Mouse (Mus musculus) cerebellum, postnatal 14 days (tissue): ENCODE measurements around the gene Dmrta2.

Experiments
- DNase-seq, 2 experiments: peaks; one replicate each; pipeline ENCODE4 v3.0.0; 2021; ENCODE audit warnings: mixed read lengths in 2 of 2

Gene Dmrta2

GRCm38 (mm10) chr4:109979461-109980320, 1.8 kb downstream of the Dmrta2 start:
- DNase-seq = peak in 1 of 2 experiments; percentile 30

DNA sequence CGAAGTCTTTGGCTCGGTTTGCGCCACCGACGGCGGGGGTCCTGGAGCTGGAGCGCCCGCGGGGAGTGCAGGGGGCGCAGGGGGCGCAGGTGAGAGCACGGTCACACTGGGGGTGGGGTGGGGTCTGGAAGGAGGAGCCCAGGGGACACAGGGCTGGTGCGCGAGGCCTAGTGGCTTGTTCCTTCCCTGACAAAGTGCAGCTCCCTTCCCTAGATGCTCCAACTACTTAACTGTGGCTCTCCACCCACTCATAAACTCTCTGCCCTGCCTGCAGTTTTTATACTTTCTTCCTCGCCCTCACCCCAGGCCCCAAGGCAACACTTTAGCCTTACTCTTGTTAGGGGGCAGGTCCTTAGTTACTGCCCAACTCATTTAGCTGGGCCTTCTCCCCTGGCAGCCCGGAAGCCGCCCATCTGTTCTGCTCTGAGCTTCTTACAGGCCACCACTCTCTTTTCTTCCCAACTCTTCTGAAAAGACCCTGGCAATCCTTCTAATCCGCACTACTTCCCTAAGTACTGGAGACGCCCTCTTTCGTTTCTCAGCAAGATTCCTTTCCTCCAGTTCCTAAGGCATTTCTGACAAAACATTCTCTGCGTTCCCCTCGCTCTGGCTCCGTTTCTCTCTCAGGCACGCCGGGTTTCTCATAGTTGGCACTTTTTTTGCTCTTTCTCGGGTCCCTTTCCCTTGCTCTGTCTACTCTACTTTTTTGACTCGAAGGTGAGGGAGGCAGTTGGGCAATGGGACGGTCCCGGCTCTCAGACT, 2.6 kb downstream of the Dmrta2 start:
- no peak for DNase-seq

DNA sequence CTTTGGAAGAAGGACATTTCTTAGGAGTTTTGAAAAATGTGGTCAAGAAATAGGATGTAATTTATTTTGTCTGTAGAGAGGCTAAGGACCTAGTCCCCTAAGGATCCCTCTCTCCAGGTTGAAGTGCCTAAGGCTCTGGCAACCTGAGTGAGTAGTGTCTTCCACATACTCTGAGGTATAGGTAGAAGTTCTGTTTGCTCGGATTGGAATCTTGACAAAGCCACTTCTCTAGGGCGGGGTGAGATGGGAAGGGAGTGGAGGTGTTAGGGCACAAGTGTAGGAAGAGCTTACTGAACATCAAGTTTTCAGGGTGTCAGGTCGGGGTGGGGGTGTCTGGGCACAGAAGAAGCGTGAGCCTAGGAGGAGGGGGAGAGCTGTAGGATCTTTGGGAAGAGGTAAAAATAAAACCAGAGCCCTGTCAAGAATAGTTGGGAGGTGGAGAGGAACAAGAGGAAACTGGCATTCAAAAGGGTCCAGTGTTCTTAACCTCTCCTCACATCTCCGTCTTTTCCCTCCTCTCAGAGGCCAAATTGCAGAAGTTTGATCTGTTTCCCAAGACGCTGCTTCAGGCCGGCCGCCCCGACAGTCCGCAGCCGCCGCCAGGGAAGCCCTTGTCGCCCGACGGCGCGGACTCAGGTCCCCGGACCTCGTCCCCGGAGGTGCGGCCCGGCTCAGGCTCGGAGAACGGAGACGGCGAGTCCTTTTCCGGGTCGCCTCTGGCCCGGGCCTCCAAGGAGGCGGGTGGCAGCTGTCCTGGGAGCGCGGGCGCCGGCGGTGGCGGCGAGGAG, 3.4 kb downstream of the Dmrta2 start:
- DNase-seq = no peak

DNA sequence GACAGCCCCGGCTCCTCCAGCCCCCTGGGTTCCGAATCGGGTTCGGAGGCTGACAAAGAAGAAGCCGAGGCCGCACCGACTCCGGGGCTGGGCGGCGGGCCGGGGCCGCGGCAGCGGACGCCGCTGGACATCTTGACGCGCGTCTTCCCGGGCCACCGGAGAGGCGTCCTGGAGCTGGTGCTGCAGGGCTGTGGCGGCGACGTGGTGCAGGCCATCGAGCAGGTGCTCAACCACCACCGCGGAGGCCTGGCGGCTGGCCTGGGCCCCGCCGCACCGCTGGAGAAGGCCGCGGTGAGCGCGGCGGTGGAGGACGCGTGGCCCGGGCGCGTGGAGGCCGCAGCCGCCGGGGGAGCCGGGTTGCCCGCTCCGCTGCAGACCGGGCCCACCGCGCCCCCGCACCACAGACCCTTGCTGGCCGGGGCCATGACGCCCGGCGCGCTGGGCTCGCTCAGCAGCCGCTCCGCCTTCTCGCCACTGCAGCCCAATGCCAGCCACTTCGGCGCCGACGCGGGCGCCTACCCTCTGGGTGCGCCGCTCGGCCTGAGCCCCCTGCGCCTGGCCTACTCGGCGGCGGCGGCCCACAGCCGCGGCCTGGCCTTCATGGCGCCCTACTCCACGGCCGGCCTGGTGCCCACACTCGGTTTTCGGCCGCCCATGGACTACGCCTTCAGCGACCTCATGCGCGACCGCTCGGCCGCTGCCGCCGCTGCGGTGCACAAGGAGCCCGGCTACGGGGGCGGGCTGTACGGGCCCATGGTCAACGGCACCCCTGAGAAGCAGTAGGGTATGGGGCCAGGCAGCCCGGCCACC, 4.2 kb downstream of the Dmrta2 start:
- peak in 1 of 2 experiments; percentile 31 for DNase-seq

GRCm38 (mm10) chr4:109982681-109983265, 4.9 kb downstream of the Dmrta2 start:
- no peak for DNase-seq

DNA sequence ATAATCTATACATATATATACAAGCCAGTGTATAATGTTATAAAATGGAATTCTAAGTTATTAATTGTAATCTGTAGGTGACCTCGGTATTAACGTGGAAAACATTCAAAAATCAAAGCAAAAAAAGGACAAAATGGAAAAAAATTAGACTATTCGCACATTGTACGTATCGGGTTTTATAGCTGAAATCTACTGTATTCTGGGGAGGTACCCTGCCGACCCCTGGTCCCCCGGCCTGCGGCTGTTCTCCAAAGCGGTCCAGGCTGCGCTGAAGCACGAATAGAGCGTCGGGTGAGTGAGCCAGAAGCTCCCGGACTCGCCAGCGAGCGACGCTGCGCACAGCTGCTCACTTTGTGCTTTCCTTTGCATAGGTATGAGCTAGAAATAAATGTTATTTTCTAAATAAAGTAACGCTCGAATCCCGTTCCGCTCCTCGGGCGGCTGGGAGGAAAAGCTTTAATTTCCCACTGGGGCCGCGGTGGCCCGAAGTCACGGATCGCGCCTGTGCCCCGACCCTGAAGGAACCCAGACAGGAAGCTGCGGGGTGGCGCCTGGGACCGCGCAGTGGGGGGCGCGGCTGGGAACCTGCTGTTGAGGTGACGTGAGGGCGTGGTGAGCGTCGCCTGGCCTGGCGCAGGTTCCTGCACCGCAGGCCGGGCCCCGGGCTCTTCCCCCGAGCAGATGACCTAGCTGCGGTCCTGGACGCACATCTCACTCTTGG, 5.6 kb downstream of the Dmrta2 start:
- peak in 1 of 2 experiments; percentile 33 for DNase-seq

- DNase-seq = no peak
Observed at GRCm38 (mm10) chr4:109984011-109984411, 6.2 kb downstream of the Dmrta2 start.

DNA sequence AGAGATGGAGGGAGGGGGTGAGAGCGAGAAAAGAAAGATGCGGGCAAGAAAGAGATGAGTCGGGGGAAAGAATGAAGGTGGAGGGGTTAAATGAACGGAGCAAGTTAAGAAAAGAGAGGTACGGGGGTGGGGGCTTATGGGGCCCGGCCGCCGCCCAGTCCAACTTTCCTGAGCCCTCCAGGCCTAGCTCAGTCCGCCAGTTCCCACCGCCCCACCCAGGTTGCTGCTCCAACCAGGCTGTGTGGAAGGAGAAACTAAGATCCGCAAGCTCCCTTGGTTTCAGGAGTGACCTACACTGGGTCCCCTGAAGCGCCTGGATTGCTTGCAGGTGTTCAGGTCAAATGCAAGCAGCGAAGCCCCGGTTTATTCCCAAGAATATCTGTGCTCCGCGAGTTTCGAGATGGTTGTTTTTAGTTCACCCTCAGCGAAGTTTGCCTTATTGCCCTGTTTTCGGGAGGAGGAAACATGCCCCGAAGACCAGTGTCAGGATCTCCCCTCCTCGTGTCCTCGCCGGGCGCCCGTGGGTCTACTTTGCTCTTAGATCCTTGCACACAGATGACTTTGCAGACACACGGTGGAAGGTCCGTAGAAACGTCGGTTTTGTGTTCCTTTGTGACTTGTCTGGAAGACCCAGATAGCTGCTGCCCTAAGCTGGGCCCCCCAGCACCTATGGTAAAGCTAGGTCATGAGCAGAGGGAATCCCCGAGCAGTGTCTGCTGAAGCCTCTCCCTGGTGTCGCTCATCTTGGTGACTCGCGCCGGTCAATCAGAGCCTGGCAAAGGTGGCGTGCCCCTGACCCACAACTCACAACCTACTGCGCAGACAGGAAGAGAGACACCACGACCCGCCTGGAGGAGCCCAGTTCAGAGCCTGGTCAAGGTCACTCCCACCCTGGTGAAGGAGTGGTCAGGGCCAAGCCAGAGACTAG, 6.9 kb downstream of the Dmrta2 start:
- no peak for DNase-seq

- DNase-seq = no peak
Observed at GRCm38 (mm10) chr4:109985424-109986172, 7.7 kb downstream of the Dmrta2 start.

DNA sequence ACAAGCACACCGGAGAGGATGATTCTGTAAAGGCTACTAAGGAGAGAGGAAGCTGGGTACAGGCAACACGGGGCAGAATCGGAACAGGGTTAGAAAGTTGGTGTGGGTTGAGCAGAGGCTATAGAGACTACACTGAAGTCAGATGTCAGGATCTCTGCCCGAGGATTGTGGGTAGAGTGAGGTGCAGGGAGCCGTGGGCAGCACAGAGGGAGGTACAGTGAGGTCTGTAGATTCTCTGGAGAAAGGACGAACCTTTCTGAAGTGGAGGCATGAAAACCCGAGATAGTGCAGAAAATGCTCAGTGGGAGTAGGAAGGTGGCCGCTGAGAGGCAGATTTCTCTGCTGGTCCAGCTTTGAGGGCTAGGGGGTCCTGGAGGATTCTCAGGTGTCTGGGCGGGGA, 8.4 kb downstream of the Dmrta2 start:
- DNase-seq = no peak

DNA sequence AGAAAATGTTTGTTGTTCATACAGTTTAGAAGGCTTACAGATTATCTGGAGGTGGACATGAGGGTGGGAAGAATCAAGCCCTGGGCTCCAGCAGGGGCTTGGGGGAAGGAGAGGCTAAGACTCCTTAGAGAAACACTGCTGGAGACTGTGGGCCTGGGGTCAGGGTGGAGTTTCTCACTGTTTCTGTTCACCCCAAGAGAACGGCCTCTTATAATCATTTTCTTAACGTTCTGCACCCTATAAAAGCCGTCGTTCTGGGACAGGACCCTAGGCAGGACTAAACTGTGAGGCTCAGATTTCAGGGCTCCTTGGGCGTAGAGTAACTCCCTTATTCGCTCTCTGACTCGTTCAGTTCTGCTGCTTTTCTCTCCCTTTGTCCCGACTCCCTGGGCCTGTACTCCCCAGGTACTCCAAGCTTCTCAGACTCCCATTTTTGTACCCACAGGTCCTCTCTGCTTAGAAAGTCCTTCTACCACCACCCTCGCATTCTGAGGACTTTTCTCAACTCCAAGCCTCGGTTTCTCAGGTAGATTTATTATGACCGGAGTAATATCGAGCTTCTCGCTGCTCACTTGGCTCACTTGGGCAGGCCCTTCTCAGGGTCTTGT, 9.0 kb downstream of the Dmrta2 start:
- DNase-seq = no peak

- DNase-seq = no peak
Observed at GRCm38 (mm10) chr4:109987560-109988362, 9.9 kb downstream of the Dmrta2 start.

DNA sequence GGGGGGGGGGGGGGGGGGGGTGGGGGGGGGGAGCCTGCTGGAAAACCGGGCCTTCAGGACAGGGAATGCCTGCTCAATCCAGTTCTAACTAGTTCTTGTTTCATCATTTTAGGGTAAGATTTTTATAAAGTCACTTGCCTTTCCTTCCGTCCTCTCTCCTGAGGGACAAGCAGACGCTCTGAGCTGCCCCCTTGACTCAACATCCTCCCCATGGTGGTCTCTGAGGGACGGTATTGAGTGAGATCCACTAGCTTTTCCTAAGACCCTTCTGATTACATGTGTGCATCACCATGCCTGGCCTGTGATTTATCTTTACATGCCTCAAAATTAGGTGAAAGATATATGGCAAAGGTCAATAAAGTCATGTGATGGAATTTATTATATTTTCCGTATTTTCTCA, 10.6 kb downstream of the Dmrta2 start:
- DNase-seq = no peak

- no peak for DNase-seq
Observed at GRCm38 (mm10) chr4:109989213-109989612, 11.4 kb downstream of the Dmrta2 start.

GRCm38 (mm10) chr4:110006044-110006443, 28.2 kb downstream of the Dmrta2 start:
- DNase-seq = no peak

- DNase-seq = peak in 1 of 2 experiments; percentile 21
Observed at GRCm38 (mm10) chr4:110019145-110019544, 41.3 kb downstream of the Dmrta2 start.

- DNase-seq = peak; percentile 91 to 94
Observed at GRCm38 (mm10) chr4:110020255-110020654, 42.4 kb downstream of the Dmrta2 start.
